Mouse (Mus musculus) CD4-positive, CD25-positive, alpha-beta regulatory T cell, adult 4 months (primary cell): ENCODE results near the gene Arhgap15. TPM values are rescaled to one million over a fixed set of nuclear protein-coding genes. Genes with fewer than 3 reads are reported as not detected.

Experiments
- ATAC-seq: one replicate; pipeline ENCODE4 v1.8.0; 2017
- polyA plus RNA-seq, 2 experiments: library from polyadenylated mRNA; unstranded; fragments of 100-300 nt; shearing (Covaris generic); gene quantifications; one replicate each; pipeline ENCODE4 v1.2.1; 2017

The Arhgap15 gene
- polyA plus RNA-seq, 2 experiments from 2014 or later, result 365 to 377 TPM

DNA sequence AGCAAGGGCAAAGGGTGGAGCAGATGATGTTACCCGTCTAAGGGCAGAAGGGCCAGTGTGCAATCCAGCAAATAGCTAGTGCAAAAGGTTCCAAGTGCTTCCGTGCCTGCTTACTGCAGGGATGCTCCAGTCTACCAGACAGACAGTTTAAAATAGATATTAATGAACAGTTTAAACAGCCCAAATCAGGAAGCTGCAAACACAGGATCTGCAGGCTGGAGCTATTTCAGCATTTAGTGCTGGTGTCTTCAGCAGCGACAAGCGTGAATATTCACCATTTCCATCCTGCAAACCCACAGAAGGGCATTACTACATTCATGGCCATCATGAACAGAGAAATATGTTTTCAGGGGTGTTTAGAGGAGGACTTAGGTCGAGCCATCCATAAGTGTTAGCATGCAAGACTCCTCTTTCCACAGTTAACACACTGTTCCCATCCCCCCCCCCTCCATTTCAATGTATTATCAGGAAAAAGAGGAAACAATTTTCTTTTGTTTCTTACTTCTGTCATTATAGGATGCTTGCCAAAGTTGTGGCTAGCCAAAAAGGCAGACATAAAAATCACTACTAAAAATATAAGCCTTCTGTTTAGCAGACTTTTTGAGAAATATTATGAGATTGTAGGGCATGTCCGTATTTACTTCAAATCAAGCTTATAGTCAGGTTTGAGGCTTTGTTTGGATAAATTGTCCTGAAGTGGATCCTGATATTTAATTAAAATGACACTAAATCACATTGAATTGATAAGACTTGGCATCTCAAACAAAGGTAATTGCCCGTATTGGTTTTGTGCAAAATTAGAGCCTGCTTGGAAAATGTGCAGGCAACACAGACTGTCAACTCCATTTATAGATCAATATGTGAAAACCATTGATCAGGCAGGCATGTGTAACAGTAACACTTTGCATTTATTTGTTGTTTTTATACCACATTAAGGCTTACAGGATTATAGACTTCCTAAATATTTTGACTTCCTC lies 35.4 kb downstream of the Arhgap15 start:
- ATAC-seq, result no peak

DNA sequence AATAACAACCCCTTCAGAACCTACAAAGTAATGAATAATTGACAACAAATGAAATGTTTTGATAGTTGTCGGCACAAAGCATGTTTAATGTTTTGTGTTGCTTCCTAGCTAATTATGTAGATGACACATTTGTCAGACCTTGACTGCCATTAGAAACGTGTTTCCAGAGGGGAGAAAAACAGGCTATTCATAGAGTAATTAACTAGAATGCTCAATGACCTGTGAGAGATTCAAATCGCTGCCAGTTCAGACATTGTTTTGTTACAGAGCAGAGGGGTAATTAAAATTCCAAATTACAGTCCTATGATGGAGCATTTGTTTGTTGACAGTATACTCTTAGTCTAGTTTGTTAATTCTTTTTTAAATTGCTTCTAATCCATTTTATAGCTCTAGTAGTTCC lies 37.5 kb downstream of the Arhgap15 start:
- ATAC-seq, result no peak

DNA sequence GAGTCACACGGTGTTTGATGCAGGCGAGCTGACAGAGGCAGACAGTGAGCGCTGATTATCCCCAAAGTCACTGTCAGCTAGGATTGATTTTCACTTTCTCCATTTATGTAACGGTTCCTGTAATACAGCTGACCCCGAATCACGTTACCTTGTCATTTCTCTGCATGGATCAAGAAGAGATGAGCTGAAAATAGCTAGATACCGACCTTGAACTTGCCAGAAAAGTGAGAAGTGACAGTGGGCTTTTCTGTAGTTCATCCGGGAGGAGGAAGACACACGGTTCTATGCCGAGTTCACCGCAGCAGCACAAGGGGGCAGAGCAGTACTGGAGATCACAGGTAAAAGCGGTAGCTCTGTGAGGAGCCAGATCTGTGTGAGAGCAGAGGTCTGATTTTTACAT lies 38.5 kb downstream of the Arhgap15 start:
- ATAC-seq, result no peak

DNA sequence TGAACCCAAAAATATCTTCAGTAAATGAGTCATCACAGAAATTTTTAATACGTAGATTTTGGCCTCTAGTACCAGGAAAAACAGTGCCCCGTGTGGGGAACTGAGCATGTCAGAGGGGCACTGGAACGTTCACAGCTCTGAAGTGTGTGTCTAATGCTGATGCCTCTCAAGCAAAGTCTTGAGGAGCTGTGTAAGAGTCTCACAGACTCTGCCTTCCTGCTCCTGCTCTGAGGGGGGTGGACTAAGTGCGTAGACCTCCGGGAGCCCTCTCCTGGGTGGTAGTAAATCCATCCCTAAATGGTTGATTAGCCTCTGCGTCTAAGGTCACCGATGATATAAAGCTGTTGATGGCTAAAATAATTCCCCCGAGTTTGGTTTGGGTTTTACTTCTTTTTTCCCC lies 39.9 kb downstream of the Arhgap15 start:
- ATAC-seq, result no peak

DNA sequence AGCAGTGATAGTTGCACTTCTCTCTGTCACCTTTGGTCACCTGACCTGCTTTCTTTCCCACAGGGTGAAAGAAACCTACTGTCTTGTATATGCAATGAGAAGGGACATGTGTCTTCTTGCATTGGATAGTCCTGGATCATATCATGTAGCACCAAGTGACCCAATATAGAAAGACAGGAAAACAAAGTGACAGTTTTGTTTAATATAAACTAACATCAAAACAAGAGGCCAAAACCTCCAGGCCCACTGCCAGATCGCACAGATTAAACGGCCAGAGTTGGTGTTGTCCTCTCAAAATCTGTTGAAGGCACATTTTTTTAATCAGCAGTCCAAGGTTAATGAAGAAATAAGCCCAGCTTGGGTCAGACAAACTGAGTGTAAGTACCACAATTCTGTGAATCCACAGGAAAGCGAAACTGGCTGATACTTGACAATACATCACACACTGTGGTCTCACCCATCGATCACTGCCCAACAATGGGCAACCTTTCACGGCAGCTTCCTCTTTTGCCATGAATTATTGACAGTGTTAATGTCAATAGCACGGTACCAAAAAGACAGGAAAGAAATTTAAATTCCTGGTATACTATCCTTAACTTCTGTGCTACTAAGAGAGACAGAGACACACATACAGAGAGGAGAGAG lies 41.5 kb downstream of the Arhgap15 start:
- ATAC-seq, result no peak

DNA sequence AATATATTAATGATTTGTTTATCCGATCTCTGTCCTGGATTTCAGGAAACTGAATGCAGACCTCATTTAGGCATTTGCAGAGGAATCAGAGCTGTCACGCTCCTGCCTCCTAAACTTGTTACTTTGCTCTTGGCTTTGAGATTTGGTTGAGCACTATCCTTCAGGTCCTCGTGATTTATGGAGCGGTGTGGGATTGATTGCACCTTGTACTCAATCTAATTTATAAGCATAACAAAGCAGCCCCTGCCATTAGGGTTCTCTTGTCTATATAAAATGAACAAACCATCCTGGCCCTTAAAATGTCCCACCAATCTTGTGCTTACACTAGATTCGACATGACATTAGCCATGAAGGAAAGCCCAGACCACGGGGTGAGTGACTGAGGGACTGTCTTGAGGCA lies 43.0 kb downstream of the Arhgap15 start:
- no peak for ATAC-seq

DNA sequence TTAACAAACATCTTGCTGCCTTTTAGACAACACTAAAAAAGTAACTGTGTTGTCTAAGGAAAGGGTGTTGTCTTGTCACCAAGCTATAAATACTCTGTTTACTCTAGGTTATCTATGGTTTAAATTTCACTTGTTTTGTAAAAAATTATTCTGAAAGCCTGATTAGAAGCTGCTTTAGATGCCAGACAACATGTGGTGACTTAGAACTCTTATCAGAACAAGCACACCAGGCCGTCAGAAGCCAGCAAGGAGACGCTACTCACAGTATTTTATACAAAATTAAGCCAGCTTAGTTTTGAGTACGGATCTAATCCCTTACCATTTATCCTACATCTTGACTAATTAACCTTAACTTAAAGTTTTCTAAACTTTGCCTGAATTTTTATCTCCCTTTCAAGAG lies 44.5 kb downstream of the Arhgap15 start:
- ATAC-seq, result no peak

DNA sequence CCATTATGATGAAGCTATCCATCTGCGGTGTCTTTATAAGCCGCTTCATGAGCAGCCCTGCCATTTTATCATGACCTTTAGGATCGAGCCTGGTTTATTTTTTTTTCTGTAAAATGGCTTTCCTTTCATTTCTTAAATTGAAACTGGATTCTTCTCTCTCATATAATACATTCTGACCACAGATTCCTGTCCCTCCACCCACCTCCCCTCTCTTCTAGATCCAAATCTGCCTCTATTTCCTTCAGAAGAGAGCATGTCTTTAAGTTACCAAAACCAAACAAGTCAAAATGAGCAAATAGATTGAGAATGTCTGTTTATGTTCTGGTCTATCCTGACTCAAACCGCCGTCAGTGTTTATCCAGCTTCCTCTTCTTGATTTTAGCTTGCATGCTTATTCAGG lies 46.1 kb downstream of the Arhgap15 start:
- ATAC-seq, result peak; percentile 72

DNA sequence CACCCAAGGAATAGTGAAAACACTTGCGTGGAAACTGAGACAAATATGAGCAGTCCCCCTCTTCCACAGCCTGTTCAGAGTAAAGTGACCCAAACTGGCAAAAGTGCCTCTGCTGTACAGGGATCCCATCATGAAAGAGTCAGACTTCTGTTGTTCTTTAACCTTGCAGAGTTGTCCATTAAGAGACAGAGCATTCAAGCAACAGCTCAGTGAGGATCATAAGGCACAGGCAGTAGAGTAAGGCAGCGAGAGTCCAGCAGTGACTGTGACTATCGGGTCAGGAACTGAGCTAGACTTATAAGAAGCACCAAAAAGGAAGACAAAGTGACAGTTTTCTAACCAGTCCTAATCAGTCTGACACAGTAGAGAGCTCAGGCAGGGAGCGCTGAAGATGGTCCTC lies 47.8 kb downstream of the Arhgap15 start:
- ATAC-seq, result no peak

DNA sequence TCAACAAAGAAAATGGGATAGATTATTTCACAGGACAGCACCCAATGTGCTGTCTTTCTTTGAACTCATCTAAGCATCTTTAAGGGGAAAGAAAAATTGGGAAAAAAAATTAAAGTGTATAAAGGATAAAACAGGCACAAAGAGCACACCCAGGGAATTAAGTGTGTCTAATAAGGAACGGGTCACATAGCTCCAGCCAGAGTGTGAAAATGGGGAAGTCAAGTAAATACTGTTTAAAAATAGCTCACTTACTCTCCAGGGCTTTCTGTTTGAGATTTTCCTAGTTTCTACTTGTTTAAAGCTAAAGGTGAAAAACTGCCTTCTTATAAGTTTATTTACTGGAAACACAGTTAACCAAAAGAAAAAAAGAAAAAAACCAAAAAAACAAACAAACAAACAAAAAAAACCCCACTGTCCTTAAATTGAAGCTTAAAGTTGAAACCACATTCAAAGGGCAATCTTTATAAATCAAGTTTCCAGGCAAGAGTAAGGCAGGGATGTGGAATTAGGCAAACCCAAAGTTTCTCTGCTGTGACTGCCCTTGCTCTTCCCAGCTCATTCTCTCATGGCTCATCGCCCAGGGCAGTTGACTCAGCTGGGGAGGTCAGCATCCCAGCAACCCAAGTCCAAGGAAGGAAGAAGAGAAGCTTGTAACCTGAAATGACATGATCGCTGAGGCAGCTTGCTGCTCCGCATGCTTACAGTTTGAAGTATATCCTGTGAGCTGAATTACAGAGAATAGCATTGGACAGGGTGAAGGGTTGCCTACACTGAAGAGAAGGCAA lies 57.5 kb downstream of the Arhgap15 start:
- no peak for ATAC-seq

DNA sequence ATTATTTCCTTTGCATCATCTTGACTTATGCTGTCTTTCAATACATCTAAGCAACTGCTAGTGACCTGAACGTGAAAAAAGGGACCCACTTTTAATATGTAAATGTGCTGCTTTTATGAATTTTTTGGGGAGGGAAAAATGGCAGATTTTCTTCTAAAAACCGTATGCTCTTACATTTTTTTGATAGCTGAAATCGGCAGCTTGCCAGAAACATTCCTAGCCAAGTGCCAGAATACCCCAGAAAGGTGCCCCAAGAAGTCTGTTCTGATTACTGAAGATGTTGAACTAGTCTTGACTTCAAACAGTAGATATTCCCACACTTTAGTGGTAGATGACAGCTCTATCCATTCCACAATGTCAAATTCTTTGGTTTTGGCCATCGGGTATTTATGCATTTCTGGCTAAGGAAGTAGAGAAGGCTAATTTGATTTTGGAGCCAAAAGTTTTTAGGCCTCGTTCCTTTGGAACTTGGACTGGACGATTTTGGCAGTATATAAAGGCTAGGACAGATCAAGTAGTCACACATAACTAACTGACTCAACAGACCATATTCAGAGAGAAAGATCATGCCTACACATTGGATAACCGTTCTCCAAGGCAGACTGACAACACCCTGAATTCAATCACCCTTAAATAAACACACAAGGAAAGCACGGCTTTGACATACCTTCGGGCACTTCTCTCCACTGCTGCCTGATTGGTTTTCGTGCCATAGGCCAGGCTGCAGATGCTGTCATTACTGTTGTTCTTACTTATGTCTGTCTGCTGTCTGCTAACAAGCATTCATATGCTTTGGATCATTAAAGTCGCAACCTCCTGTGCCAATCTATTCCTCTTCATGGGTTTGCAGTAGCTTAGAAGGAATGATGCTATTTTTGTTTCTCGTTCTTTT lies 67.5 kb downstream of the Arhgap15 start:
- no peak for ATAC-seq

DNA sequence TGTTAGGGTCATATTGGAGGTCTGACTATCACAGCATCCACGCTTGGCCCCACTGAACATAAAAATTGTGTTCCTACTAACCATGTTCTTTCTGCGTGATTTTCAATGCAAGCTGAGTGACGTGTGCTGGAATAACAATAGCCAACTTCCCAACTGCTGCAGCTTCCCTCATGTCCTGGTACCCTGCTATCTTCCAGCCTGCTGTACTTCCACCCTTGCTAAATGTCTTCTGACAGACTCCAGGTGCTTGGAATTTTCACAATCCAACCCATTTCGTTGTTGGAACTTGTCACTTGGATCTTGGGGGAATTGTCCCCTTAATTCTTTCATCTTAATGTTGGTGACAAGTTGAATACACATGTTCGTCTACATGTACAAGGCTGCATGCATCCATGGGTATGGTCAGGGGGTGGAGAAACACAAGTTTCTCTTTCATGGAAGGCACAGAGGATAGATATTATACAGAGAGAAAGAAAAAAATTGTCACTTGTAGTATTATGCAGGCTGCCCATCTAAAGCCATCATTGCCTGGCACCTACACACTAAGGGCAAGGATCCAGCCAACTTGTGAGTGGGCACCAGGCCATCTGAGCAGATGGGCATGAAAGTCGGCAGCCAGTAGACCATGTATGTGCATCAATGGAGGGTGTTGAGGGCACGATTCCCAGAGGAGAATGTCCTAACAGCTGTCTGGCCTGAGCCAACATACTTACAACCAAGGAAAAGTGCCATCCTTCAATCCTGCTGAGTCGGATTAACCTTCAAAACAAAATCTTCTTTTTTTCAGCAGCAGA lies 68.4 kb downstream of the Arhgap15 start:
- no peak for ATAC-seq

DNA sequence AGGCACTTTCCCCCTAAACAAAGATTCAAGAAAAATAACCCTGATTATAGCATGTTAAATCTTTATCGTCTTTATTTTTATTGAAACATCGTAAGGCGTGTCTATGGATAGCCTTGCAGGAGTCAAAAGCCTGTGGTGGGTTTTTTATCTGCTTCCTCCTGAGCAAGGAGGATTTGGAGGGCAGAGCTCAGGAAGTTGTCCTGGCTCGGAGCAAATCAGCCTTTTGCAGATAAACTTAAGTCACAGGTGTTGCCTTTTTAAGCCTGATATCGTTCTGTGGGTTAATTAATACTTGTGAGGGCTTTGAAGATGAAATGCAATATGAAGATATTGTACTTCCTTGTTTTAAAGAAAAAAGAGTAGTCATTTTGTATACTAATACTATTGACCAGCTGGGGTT lies 87.3 kb downstream of the Arhgap15 start:
- no peak for ATAC-seq

DNA sequence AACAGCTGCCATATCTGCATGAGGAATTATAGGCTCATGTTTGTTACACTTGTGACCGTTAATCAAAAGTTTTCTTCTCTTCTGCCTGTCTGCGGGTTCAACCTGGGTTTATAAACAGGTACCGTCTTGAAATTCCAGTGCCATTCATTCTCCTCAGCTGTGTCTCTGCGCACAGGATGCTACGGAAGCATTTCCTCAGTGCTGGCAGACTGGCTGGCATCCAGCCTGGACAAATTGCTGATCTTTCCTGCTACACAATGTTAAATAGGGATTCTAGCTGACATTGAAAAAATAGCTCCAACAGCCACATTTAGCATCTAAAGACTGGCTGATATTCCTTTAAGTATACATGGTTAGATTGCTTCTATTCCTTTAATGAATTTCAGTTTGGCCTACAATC lies 93.0 kb downstream of the Arhgap15 start:
- no peak for ATAC-seq

DNA sequence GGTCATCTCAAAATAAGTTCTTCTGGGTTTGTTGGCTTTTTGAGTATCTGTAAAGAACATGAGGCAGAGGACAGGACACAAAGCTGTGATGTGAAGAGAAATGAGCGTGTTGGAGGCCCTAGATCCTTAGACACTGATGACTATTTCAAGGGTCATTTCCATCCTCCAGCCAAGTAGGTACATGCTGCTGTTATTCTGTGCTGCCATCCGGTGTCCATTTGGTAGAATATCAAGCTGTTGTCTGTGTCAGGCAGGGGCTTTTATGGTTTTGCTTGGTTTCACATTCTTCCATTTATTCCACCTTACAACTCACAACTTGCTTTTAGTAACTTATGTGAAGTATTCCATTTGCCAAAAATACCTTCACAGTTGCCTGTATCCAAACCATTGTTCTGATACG lies 102.6 kb downstream of the Arhgap15 start:
- peak; percentile 49 for ATAC-seq

DNA sequence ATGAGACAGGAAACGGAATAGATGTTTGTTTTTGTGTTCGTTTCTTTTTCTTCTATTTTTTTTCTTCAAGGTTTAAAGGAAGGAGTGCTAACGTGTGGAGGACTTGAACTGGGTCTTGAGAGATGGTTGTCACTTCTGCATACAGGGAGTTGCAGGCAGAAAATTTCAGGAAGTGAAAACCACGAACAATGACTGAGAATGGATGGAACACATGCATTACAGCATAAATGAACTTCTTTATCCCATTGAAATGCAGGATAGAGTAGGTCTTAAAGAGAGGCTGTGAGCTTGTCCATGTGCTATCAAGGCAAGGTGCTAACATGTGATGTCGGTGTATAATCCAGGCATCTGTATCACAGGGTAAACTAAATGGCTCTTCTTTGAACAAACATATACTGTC lies 114.1 kb downstream of the Arhgap15 start:
- ATAC-seq, result no peak

DNA sequence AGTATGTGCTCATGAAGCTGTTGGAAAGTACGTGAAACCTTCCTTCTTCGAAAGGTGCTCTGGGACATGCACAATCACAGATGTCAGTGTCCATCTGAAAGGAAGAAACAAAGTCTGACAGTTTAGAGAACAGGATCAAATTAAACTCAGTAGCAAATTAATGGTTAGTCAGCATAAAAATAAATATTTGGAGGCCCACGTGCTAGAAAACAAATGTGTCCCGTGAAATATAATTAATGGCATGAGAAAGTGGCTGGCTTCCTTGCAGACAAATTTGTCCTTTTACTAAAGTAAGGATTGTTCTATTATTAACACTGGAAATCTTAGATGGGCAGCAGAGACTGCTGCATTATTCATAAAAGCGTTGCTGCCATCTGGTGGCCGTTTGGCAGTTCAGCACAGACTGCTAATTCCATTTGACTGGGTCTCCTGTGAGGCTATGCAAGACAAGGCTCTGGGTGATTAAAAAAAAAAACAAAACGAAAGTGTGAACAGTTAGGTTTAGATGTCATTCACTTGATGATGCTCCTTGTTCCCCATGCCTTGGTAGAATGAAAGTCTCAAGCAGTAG lies 153.9 kb downstream of the Arhgap15 start:
- ATAC-seq, result peak; percentile 85

DNA sequence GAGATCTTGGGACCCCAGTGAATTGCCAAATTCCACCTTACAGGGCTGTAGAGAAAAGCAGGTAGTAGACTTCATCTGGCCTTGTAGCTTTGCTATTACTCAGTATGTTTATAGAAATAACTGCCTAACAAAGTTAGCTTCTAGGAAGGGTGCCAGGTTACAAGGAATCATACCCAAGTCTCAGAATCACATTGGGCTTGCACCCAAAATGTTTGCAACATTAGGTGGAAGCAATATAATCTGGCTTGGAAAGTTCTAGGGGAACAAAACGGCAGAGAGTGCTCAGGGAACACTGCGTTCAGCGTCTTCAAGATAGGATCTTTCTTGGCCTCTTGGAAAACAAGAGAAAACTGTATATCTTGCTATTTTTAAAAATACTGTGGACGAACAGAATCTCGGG lies 158.9 kb downstream of the Arhgap15 start:
- ATAC-seq, result no peak

DNA sequence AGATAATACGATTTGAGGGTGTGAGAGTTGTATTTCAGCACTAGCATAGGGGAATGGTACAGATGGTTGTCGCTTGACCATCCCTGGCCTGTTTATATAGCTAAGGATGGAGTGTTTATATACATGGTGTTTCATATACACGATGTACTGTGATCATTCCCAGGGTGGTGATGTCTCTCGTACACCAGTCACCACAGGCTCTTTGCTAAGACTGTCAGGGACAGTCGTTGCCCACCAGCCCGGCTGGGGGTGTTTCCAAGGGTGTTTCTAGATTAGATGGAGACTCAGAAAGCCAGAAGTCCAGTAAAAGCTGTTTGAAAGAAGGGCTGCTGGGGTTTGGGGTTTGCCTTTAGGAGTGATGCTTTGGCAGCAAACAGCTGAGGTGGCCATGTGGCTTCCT lies 165.5 kb downstream of the Arhgap15 start:
- ATAC-seq, result no peak

DNA sequence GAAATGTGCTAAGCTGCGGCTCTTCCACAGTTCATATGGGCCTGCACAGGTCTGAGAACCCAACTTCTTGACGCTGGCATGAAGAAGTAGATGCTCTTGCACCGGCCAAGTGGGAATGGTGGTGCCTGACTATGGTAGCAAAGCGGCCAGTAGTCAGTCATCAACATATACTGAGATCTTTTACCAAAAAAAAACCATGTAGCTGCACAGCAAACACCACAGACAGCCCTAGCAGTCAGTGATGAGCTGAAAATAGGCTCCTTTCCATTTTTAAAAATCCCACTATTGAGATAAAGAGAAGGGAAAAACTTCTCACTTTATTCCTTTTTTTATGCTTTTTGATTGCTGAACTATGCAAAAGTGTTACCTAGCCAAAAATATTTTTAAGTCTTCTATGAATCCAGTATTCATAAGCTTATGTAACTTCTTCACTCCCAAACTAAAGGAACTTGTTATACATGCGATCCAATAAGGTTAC lies 175.3 kb downstream of the Arhgap15 start:
- ATAC-seq, result no peak

DNA sequence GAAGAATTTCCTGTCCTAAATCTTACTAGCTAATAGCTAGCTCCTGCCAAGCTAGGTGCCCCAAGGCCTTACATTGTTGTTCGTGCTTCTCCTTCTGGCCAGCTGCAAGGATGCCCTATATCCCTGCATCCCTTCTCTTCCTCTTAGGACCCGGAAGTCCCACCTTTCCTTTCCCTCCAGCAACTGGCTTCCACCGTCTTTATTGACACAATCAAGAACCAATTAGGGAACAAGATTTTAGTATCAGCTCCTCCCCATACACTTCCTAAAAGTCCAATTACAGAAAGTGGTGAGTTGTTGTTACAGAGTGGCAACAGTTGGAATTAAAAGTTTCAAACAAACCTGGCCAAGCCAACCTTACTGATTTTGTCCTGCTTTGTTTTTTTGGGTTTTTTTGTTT lies 183.1 kb downstream of the Arhgap15 start:
- no peak for ATAC-seq
